Mouse (Mus musculus) embryonic facial prominence, embryonic 14.5 days (tissue): ENCODE data around the gene Duoxa1. TPM values are rescaled to one million over a fixed set of nuclear protein-coding genes. Genes with fewer than 3 reads are reported as not detected.

ENCODE experiments used
- ATAC-seq: fragments of 200-750 bp; cut with Nextera tagmentation; 2 replicates; pipeline ENCODE4 v1.8.0; 2017; ENCODE audit warnings: low read depth, moderate number of reproducible peaks, moderate TSS enrichment
- DNase-seq: peaks from one replicate; pipeline ENCODE4 v3.0.0-alpha.2; 2015; ENCODE audit warnings: low spot score
- H3K27ac ChIP-seq: fragments of 300-500 bp; sonication (generic); replicated peaks from 2 replicates; pipeline ENCODE4 v1.5.1; 2014; ENCODE audit warnings: low read depth, mild to moderate bottlenecking, low read length, moderate library complexity
- H3K27me3 ChIP-seq: fragments of 300-500 bp; sonication (generic); replicated peaks from 2 replicates; pipeline ENCODE4 v1.6.1; 2014; ENCODE audit warnings: low read length; ENCODE audit not compliant: control insufficient read depth, insufficient read depth
- H3K36me3 ChIP-seq: fragments of 300-500 bp; sonication (generic); 2 replicates; pipeline ENCODE4 v1.6.1; 2014; ENCODE audit warnings: low read length, mixed read lengths; ENCODE audit not compliant: control insufficient read depth, insufficient read depth
- H3K4me1 ChIP-seq: fragments of 300-500 bp; sonication (generic); 2 replicates; pipeline ENCODE4 v1.6.1; 2014; ENCODE audit warnings: antibody characterized with exemption, low read length; ENCODE audit not compliant: control insufficient read depth, insufficient read depth
- H3K4me2 ChIP-seq: fragments of 300-500 bp; sonication (generic); 2 replicates; pipeline ENCODE4 v1.6.1; 2014; ENCODE audit warnings: low read depth, mild to moderate bottlenecking, low read length, moderate library complexity, mixed read lengths
- H3K4me3 ChIP-seq: fragments of 300-500 bp; sonication (generic); 2 replicates; pipeline ENCODE4 v1.5.1; 2014; ENCODE audit warnings: low read depth, mild to moderate bottlenecking, low read length
- H3K9ac ChIP-seq: fragments of 300-500 bp; sonication (generic); 2 replicates; pipeline ENCODE4 v1.6.1; 2014; ENCODE audit warnings: low read depth, mild to moderate bottlenecking, low read length, moderate library complexity, mixed read lengths
- H3K9me3 ChIP-seq: fragments of 300-500 bp; sonication (generic); 2 replicates; pipeline ENCODE4 v1.6.1; 2016; ENCODE audit warnings: low read length; ENCODE audit not compliant: control insufficient read depth
- WGBS: fragments of 180-500 bp; shearing (Covaris S2); extraction: QIAGEN DNeasy Blood & Tissue Kit; methylation state at CpG from one replicate; pipeline ENCODE4 v1.1.7; 2014; 5-methylcytosine and 5-hydroxymethylcytosine counted together
- polyA plus RNA-seq: library from polyadenylated mRNA; unstranded; fragments of >200 nt; fragmentation: Nextera tagmentation; extraction: Ambion mirVana; gene quantifications from 2 replicates; pipeline ENCODE4 v1.2.1, GENCODE M21; 2014

Duoxa1 gene
- polyA plus RNA-seq, 1 experiment from 2014 or later, result 4.2 TPM

GRCm38 (mm10) chr2:122302574-122303241 is 10.8 kb downstream of the Duoxa1 start:
- no peaks in the 10 kb centered on the region for H3K36me3 ChIP-seq
- peak overlapping the region; percentile 67; the same call in 1 of the 2 replicates for H3K4me2 ChIP-seq
- H3K9ac ChIP-seq, result no peak overlapping the region
- H3K4me3 ChIP-seq, result no peak overlapping the region
- no peak overlapping the region for H3K27ac ChIP-seq
- no peak for ATAC-seq
- peaks cover 84% of the 10 kb centered on the region for H3K27me3 ChIP-seq
- WGBS, result 13% methylated on average over 9 of the region's 9 CpGs
- no peaks in the 10 kb centered on the region for H3K9me3 ChIP-seq
- peak; percentile 81 for DNase-seq
- H3K4me1 ChIP-seq, result peaks cover 10% of the 10 kb centered on the region

GRCm38 (mm10) chr2:122301921-122302573 is 11.5 kb downstream of the Duoxa1 start:
- no peak for DNase-seq
- Histone ChIP-seq H3K27me3 (peaks cover 87% of the 10 kb centered on the region), H3K36me3 (no peaks in the 10 kb centered on the region), H3K27ac (no peak overlapping the region), H3K4me2 (peak overlapping the region; percentile 67), H3K4me3 (peak overlapping the region; percentile 42), H3K9ac (peak overlapping the region; percentile 48), H3K9me3 (no peaks in the 10 kb centered on the region), H3K4me1 (peaks cover 10% of the 10 kb centered on the region)
- no peak for ATAC-seq
- 5% methylated on average over 23 of the region's 23 CpGs for WGBS

GRCm38 (mm10) chr2:122301081-122301920 is 12.2 kb downstream of the Duoxa1 start:
- no peaks in the 10 kb centered on the region for H3K9me3 ChIP-seq
- ATAC-seq, result 0 out of 2 replicates have a peak, but pooled peaks have one; percentile 31
- WGBS, result under 1% methylated on average over 41 of the region's 48 CpGs

GRCm38 (mm10) chr2:122300656-122301020 is 12.9 kb downstream of the Duoxa1 start:
- Histone ChIP-seq H3K27me3 (peaks cover 89% of the 10 kb centered on the region), H3K4me2 (peak overlapping the region; percentile 67; the same call in 1 of the 2 replicates), H3K4me1 (peaks cover 10% of the 10 kb centered on the region), H3K9me3 (no peaks in the 10 kb centered on the region), H3K27ac (no peak overlapping the region), H3K36me3 (no peaks in the 10 kb centered on the region), H3K9ac (no peak overlapping the region), H3K4me3 (peak overlapping the region; percentile 42; the same call in 1 of the 2 replicates)
- WGBS, result 3% methylated on average over 14 of the region's 14 CpGs
- DNase-seq, result no peak
- no peak for ATAC-seq

More at GRCm38 (mm10) chr2:122301081-122301920, 12.2 kb downstream of the Duoxa1 start:
- peak overlapping the region; percentile 42 for H3K4me3 ChIP-seq
- H3K27me3 ChIP-seq, result peaks cover 86% of the 10 kb centered on the region
- H3K36me3 ChIP-seq, result no peaks in the 10 kb centered on the region
- peak overlapping the region; percentile 67 for H3K4me2 ChIP-seq
- peaks cover 10% of the 10 kb centered on the region for H3K4me1 ChIP-seq
- DNase-seq, result no peak
- no peak overlapping the region for H3K27ac ChIP-seq
- peak overlapping the region; percentile 48 for H3K9ac ChIP-seq

- no peaks in the 10 kb centered on the region for H3K36me3 ChIP-seq
- no peak overlapping the region for H3K9ac ChIP-seq
- no peak overlapping the region for H3K4me2 ChIP-seq
- H3K4me1 ChIP-seq, result peaks cover 10% of the 10 kb centered on the region
- no peak for ATAC-seq
- H3K9me3 ChIP-seq, result no peaks in the 10 kb centered on the region
- no peak for DNase-seq
- WGBS, result 8% methylated on average over 14 of the region's 14 CpGs
- peaks cover 94% of the 10 kb centered on the region for H3K27me3 ChIP-seq
- no peak overlapping the region for H3K27ac ChIP-seq
- H3K4me3 ChIP-seq, result no peak overlapping the region
These were observed 13.4 kb downstream of the Duoxa1 start for GRCm38 (mm10) chr2:122299911-122300655.

GRCm38 (mm10) chr2:122298596-122299490 is 14.7 kb downstream of the Duoxa1 start, which contains the start of gene Duoxa2:
Gene Duoxa2 (plus strand): TSS chr2:122298900.
- Histone ChIP-seq H3K9ac (no peak within 1 kb of the TSS), H3K4me3 (peak within 1 kb of the TSS; percentile 26), H3K9me3 (no peaks in the 10 kb centered on the region), H3K36me3 (no peaks in the 10 kb centered on the region), H3K4me2 (peak within 1 kb of the TSS; percentile 51), H3K27me3 (peaks cover 97% of the 10 kb centered on the region), H3K27ac (no peak within 1 kb of the TSS), H3K4me1 (peaks cover 10% of the 10 kb centered on the region)
- DNase-seq, result peak; percentile 58
- 1% methylated on average over 43 of the region's 43 CpGs for WGBS
- no peak for ATAC-seq

- WGBS, result 2% methylated on average over 13 of the region's 13 CpGs
- H3K9me3 ChIP-seq, result no peaks in the 10 kb centered on the region
- H3K36me3 ChIP-seq, result no peaks in the 10 kb centered on the region
- DNase-seq (no peak), ATAC-seq (no peak)
- no peak within 1 kb of the TSS for H3K9ac ChIP-seq
- H3K27ac ChIP-seq, result no peak within 1 kb of the TSS
- H3K4me2 ChIP-seq, result peak within 1 kb of the TSS; percentile 51
- H3K4me3 ChIP-seq, result peak within 1 kb of the TSS; percentile 26
- H3K4me1 ChIP-seq, result peaks cover 10% of the 10 kb centered on the region
- peaks cover 94% of the 10 kb centered on the region for H3K27me3 ChIP-seq
These were observed 15.4 kb downstream of the Duoxa1 start, which contains the start of gene Duox2 for GRCm38 (mm10) chr2:122298096-122298499. Gene Duox2 (minus strand): TSS chr2:122298449.
